Mouse (Mus musculus) heart, adult 8-10 months (tissue): ENCODE measurements around the gene Nin. TPM values are rescaled to one million over a fixed set of nuclear protein-coding genes. Genes with fewer than 3 reads are reported as not detected.

Experiments
- DNase-seq: peaks from one replicate; pipeline ENCODE4 v3.0.0; 2022; ENCODE audit warnings: low spot score
- total RNA-seq, 4 experiments: library from RNA; stranded (reverse); gene quantifications; 2 replicates each; pipeline ENCODE4 v1.2.4; 2022

Gene Nin
- total RNA-seq, 4 experiments from 2014 or later: 13.1 to 17.0 (median 14.7) TPM

GRCm38 (mm10) chr12:70082935-70083532 is 30.5 kb downstream of the Nin start:
- DNase-seq: no peak

GRCm38 (mm10) chr12:70082485-70082884 is 31.0 kb downstream of the Nin start:
- no peak for DNase-seq

DNA sequence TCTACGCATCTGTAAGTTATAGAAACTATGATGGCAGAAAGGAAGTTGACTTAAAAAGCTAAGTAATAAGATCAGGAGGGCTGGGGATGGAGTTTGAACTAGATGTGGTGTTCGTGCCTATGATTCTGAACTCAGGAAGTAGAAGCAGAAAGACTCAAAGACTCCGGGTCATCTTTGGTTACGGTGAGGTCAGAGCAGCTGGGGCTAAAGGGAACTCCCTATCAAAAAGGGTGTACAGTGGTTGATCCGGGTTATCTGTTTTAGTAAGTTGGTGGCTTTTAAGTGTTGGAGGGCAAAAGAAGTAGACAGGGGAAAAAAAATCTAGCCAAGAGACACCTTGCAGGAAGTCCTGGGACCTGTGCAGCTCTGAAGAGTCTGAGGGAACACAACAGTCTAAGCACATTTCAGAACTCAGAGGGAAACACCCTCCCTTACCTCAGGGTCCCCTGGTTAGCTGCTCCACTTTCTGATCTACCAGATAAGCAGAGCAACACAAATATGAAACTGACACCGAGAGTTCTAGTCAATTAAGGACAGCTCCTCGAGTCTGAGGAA is 35.0 kb downstream of the Nin start:
- no peak for DNase-seq

GRCm38 (mm10) chr12:70076493-70076892 is 37.0 kb downstream of the Nin start:
- DNase-seq: no peak

DNA sequence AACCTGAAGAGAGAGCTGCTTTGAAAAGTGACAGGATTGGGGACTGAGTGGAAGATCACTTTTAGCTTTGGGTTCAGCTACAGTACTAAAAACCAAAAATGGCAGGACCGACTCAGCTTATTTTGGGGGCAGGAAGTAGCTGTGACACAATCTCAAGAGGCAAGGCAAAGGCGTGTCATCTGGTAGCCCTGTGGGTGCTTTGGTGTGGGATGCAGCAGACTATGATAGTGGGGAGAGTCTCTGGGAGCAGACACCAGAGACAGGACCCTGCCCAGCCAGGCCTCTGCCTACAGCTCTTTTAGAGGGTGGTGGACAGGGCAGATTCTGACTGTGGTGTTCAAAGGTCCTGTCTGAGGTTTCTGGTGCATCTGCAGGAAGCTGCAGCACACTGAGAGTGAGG is 38.5 kb downstream of the Nin start:
- DNase-seq: no peak

DNA sequence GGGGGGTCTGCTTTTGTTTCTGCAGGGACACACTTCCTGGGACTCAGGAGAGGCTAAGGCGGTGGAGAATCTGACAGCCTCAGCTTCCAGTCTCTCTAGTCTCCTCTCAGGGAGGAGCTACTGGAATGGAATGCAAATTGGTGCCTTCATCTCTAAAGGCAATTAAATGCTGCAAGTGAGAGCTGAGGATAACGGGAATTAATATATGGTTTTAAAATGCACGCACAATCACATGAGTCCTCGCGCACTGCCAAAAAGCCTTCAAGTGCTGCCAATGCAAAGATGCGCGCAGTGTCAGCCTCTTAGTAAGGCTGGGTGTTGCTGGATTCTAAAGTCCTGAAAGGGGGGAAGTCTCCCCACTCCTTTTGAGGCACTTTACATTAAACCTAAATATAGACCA is 42.6 kb downstream of the Nin start:
- DNase-seq: no peak

GRCm38 (mm10) chr12:70070306-70070705 is 43.2 kb downstream of the Nin start:
- no peak for DNase-seq

DNA sequence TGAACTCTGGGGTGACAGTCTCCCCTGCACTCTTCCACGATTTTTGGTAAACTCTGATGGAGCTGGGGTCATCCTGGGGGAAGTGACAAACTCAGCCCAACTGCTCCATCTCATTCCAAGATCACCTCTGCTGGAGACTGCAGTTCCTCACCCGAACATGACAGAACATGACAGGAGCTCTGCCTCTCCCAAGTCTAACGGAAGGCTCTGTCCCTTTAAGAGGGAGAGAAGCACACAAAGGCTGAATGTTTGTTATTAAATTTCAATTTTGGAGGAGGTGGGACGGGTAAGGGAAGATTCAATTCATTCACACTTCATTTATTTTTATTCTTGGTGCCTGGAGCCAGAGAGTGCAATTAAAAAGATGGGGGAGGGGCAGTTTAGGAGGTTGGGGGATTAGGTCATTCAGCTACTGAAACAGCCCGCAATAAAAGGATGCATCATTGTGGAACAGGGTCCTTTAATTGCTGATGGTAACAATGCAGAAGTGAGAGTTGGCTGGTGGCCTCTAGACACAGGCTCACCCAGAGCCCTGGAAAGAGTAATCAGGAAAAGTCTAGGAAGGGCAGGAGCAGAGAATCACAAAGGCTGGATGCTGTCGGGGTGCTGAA is 44.8 kb downstream of the Nin start:
- no peak for DNase-seq

- no peak for DNase-seq
These were observed 45.7 kb downstream of the Nin start for GRCm38 (mm10) chr12:70067849-70068248.

DNA sequence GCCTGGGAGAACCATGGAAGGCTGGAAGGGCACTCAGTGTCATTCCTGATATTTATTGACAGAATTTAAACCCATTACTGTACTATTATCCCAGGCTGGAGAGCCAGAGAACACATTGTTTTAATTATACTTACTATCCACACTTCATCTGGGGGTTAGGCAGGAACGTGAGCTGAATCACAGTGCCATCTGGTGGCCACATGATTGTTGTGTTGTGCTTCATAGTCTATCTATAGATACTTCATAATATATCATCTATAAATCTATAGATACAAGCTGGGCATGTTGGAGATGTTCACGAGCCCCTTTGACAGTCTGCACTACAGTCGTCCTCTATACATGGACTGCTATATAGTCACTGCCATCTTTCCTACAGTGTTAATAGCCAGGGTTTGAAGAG is 51.4 kb downstream of the Nin start:
- DNase-seq: peak; percentile 33

GRCm38 (mm10) chr12:70058956-70059851 is 54.3 kb downstream of the Nin start:
- no peak for DNase-seq

GRCm38 (mm10) chr12:70050699-70051098 is 62.8 kb downstream of the Nin start:
- peak; percentile 67 for DNase-seq

DNA sequence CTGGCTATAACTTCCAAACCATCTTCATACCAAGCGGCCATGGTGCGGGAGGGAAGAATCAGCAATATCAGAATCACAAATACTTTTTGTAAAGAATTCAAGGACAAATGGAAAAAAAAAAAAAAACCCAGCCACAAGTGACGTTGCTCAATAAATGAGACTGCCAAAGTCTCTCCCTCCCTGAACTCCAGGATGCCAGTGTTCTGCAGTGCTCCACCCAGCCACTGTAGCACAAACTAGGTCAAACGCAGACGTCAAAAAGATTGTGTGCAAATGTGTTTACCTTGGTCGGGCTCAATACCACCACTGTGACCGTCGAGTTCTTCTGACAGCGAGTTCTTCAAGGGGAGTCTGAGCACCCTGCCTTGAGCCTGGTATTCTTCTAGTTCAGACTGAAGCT is 64.8 kb downstream of the Nin start:
- no peak for DNase-seq

DNA sequence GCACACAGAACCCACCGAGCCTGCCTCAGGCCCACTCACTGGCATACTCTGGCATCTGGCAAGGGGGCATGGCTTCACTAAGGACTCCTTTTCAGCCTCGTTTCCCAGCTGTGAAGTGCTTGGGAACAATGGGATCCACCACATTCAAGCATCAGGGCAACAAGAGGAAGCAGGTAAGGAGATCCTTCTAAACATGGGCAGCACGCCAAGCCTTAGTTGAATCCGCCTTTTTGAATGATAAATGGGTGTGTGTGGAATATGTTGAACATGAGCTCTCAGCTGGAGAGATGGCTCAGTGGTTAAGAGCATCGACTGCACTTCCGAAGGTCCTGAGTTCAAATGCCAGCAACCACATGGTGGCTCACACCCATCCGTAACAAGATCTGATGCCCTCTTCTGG is 66.2 kb downstream of the Nin start:
- no peak for DNase-seq

DNA sequence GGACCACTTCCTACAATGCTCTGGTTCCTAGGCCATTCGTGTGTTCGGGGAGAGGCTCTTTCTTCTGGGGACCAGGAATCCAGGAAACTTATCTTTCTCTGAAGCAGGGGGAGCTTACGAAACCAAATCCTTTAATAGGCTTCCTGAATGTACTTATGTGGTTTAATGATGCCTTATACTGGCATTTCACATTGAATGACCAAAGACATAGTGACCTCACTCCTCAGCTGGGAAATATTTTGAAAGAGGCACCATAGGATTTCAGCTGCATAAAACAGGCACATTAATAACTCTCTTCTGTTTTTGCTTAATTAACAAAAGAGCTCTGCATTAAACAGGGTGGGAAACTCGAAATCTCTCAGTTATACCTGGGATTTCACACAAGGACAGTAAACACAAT is 69.2 kb downstream of the Nin start:
- DNase-seq: no peak

GRCm38 (mm10) chr12:70043421-70043820 is 70.1 kb downstream of the Nin start:
- no peak for DNase-seq

DNA sequence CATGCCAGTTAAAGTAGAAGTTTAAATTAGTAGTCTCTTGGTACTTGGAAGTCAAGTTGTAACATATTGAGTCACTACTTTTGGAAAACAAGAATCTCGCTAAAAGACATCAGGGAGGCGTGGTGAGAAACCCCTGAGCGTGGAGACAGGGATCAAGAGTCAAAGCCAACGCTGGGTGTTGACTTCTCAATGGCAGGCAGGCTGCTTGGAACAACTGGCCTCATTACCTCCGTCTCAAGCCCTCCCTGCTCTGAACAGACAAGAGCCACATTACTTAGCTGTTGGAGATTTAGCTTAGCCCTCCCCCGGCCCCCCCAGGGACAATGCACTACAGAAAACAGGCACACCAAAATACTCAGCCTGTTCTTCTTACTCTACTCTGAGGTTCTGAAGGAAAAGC is 72.5 kb downstream of the Nin start:
- DNase-seq: no peak

DNA sequence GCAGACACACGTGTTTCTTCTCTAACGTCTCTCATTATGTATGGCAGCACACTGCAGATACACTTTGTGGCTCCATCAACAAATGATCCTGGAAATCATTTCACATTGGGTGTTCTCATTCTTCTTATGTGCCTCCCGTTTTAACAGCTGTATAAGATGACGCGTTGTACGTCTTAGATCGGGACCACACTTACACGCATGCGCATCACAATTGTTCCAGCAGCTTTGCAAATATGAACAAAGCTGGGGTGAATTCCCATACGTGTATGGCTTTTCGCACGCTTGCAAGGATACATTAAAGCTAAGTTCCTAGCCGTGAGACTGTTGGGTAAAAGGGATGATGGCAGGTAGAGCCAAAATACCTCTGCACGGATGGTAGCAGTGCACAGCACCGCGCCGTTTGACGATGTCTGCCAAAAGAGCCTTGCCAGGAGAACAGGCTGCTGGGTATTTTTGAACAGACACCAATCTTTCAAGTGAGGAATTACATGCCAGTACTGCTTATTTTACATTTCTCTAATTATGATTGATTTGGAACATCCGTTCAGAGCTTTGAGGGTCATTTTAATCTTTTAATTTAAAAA is 76.7 kb downstream of the Nin start:
- no peak for DNase-seq

DNA sequence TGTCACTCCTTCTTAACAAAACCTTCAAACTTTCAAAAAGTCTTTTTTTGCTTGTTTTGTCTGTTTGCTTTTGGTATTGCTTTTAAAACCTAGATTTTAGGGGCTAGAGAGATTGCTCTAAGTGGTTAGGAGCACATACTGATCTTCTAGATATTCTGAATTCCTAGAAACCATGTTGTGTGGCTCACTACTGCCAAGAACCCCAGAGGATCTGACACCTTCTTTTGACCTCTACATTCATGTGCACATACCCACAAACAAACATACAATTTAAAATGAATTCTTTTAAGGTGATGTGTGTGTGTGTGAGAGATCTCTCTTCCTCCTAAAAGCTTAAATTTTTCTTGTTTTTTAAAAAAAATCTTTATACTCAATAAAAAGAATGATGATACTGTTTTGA is 87.3 kb downstream of the Nin start:
- no peak for DNase-seq

- DNase-seq: no peak
These were observed 88.1 kb downstream of the Nin start for GRCm38 (mm10) chr12:70025431-70025830.

DNA sequence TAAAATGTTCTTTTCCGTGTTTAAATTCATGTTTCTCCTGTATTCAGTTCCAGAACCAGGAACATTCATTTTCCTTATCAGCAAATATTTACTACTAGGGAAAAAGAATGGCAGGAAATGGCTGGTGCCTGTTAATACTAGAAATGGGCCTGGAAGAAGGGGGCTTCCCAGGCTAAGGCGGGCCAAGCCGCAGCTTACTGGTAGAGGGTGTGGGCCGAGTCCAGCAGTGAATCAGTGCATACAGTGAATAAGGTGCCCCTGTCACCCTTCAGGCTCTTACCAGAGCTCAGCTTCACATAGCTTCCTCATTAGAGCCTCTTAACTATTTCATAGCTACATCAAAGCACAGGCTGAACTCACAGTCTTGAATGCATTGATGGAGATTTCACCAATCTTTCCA is 89.9 kb downstream of the Nin start:
- DNase-seq: no peak

GRCm38 (mm10) chr12:70018153-70018552 is 95.4 kb downstream of the Nin start:
- no peak for DNase-seq
